Mouse (Mus musculus) myocyte (in vitro differentiated cells): ENCODE measurements at regions not wholly inside any gene's neighbourhood (a gene's known extent, or its start where the extent isn't known, plus 50 kb on each side); places are given as distances from the start of the nearest gene placed in this dataset.

Experiments used
- CEBPB ChIP-seq: IDR thresholded peaks from 2 replicates; pipeline ENCODE4 v1.6.1; 2011; ENCODE audit warnings: mild to moderate bottlenecking, moderate library complexity; ENCODE audit not compliant: poor library complexity, insufficient read depth, severe bottlenecking
- MAX ChIP-seq: IDR thresholded peaks from one replicate; pipeline ENCODE4 v1.6.1; 2011; ENCODE audit warnings: low read depth, mild to moderate bottlenecking, control low read depth
- POLR2A ChIP-seq: IDR thresholded peaks from one replicate; pipeline ENCODE4 v1.6.1; 2011; ENCODE audit warnings: low read depth, mild to moderate bottlenecking, control low read depth, moderate library complexity; ENCODE audit not compliant: insufficient read length
- USF1 ChIP-seq: IDR thresholded peaks from one replicate; pipeline ENCODE4 v1.6.1; 2011; ENCODE audit warnings: low read depth, mild to moderate bottlenecking, control low read depth, moderate library complexity

GRCm38 (mm10) chr8:10702755-10703154 lies 305.5 kb downstream of the Irs2 start:
- TF ChIP-seq POLR2A (no peak), USF1 (no peak), MAX (no peak), CEBPB (no peak)
